Mouse (Mus musculus) bone marrow, adult 2 months (tissue): ENCODE data around the gene Gcn1l1.

Experiments
- CTCF ChIP-seq: fragments of 200-500 bp; IDR thresholded peaks from 2 replicates; pipeline ENCODE4 v1.5.1; 2011; ENCODE audit warnings: low read length, control low read depth; ENCODE audit not compliant: control insufficient read depth, insufficient read depth
- POLR2A ChIP-seq: fragments of 200-500 bp; IDR thresholded peaks from 2 replicates; pipeline ENCODE4 v1.6.1; 2011; ENCODE audit warnings: low read depth, mild to moderate bottlenecking, control low read depth, low read length, borderline replicate concordance; ENCODE audit not compliant: control insufficient read depth

DNA sequence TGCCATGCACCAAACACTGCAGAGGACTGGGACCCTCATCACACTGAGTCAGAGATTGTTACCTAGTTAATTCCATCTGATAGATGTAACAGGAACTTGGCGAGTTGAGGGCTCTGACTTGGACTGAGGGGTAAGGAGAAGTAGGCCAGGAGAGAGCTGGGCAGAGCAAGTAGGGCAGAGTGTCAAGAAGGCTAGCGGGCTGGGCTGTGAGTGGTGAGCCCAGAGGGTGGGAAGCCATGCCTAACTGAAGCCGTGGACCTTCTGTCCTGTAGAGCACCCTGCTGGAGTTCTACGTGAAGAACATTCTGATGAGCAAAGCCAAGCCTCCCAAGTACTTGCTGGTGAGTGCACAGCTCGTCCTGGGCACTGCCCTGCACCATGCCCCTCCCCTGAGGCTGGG is 14.3 kb downstream of the Gcn1l1 start:
- TF ChIP-seq CTCF (no peak), POLR2A (no peak)
